Mouse (Mus musculus) forebrain, embryonic 16.5 days (tissue): ENCODE measurements around the gene Gm13272. TPM values are rescaled to one million over a fixed set of nuclear protein-coding genes. Genes with fewer than 3 reads are reported as not detected.
"Not testable (repeated sequence)": the region's sequence is repeated elsewhere in the genome, so short reads cannot be mapped to it uniquely, and the experiment has no call there.

Experiments
- ATAC-seq: fragments of 200-750 bp; cut with Nextera tagmentation; 2 replicates; pipeline ENCODE4 v1.8.0; 2017; ENCODE audit warnings: mild to moderate bottlenecking, moderate library complexity
- H3K27ac ChIP-seq: fragments of 300-500 bp; sonication (generic); 2 replicates; pipeline ENCODE4 v1.5.1; 2014; ENCODE audit warnings: low read length, control low read depth
- H3K27me3 ChIP-seq: fragments of 300-500 bp; sonication (generic); replicated peaks from 2 replicates; pipeline ENCODE4 v1.6.1; 2014; ENCODE audit warnings: low read length; ENCODE audit not compliant: control insufficient read depth, insufficient read depth
- H3K36me3 ChIP-seq: fragments of 300-500 bp; sonication (generic); 2 replicates; pipeline ENCODE4 v1.6.1; 2014; ENCODE audit not compliant: control insufficient read depth, insufficient read depth
- H3K4me1 ChIP-seq: fragments of 300-500 bp; sonication (generic); replicated peaks from 2 replicates; pipeline ENCODE4 v1.6.1; 2014; ENCODE audit warnings: low read length; ENCODE audit not compliant: control insufficient read depth, insufficient read depth
- H3K4me2 ChIP-seq: fragments of 300-500 bp; sonication (generic); 2 replicates; pipeline ENCODE4 v1.6.1; 2014; ENCODE audit warnings: mild to moderate bottlenecking, low read length, control low read depth
- H3K4me3 ChIP-seq: fragments of 300-500 bp; sonication (generic); replicated peaks from 2 replicates; pipeline ENCODE4 v1.5.1; 2014; ENCODE audit warnings: mild to moderate bottlenecking, low read length, control low read depth
- H3K9ac ChIP-seq: fragments of 300-500 bp; sonication (generic); replicated peaks from 2 replicates; pipeline ENCODE4 v1.6.1; 2014; ENCODE audit warnings: low read depth, low read length, control low read depth
- H3K9me3 ChIP-seq: fragments of 300-500 bp; sonication (generic); 2 replicates; pipeline ENCODE4 v1.6.1; 2016; ENCODE audit warnings: low read length; ENCODE audit not compliant: control insufficient read depth
- WGBS: fragments of 180-500 bp; shearing (Covaris S2); extraction: QIAGEN DNeasy Blood & Tissue Kit; methylation state at CpG from one replicate; pipeline ENCODE4 v1.1.7; 2014; 5-methylcytosine and 5-hydroxymethylcytosine counted together
- polyA plus RNA-seq: library from polyadenylated mRNA; unstranded; fragments of >200 nt; fragmentation: Nextera tagmentation; extraction: Ambion mirVana; gene quantifications from 2 replicates; pipeline ENCODE4 v1.2.1, GENCODE M21; 2015

Gm13272 gene
- polyA plus RNA-seq, 1 experiment from 2014 or later = not detected

GRCm38 (mm10) chr4:88780320-88780719 lies 670 bp downstream of the Gm13272 start:
- not testable (repeated sequence) for H3K4me1 ChIP-seq, H3K4me2 ChIP-seq, H3K9ac ChIP-seq, H3K27ac ChIP-seq, ATAC-seq, H3K36me3 ChIP-seq, H3K9me3 ChIP-seq, H3K27me3 ChIP-seq, H3K4me3 ChIP-seq
- WGBS = 52% methylated on average over 14 of the region's 18 CpGs

GRCm38 (mm10) chr4:88781831-88782230 lies 2.2 kb downstream of the Gm13272 start, which contains the start of gene Ifnz:
TSS of gene Ifnz (plus strand) at chr4:88782131.
- not testable (repeated sequence) for H3K27me3 ChIP-seq, H3K36me3 ChIP-seq, ATAC-seq, H3K27ac ChIP-seq, H3K9me3 ChIP-seq, H3K4me3 ChIP-seq, H3K4me1 ChIP-seq, H3K9ac ChIP-seq
- WGBS = 36% methylated on average over 3 of the region's 7 CpGs
- peak within 1 kb of the TSS; percentile 39; the same call in 1 of the 2 replicates for H3K4me2 ChIP-seq

DNA sequence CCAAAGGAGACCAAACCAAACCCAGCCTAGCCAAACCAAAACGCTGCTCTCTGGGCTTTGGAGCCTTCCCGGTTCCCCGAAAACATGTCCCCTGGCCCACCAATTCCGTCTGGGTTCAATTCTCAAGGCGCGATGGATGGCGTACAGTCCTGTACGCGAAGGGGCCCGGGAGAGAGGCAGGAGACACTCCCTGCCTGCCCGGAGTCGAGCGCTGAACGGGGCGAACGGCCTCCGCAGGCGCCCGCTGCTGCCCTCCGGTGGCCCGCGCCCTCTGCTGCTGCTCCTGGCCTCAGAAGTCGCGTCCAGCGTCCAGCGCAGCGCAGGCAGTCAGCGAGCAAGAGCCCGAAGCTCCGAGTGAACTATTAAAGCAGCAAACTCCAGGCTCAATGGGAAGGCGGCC lies 2.7 kb downstream of the Gm13272 start:
- not testable (repeated sequence) for H3K36me3 ChIP-seq, H3K9ac ChIP-seq, H3K27ac ChIP-seq, H3K4me1 ChIP-seq, H3K4me3 ChIP-seq, H3K9me3 ChIP-seq, H3K27me3 ChIP-seq, ATAC-seq
- WGBS = 2% methylated on average over 9 of the region's 31 CpGs
- peak overlapping the region; percentile 39; the same call in 1 of the 2 replicates for H3K4me2 ChIP-seq

DNA sequence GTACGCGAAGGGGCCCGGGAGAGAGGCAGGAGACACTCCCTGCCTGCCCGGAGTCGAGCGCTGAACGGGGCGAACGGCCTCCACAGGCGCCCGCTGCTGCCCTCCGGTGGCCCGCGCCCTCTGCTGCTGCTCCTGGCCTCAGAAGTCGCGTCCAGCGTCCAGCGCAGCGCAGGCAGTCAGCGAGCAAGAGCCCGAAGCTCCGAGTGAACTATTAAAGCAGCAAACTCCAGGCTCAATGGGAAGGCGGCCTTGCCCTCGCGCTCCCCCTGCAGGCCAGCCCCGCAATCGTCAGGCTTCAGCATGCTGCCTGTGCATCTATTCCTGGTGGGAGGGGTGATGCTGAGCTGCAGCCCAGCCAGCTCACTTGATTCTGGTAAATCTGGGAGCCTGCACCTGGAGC lies 5.8 kb downstream of the Gm13272 start, which contains the start of gene Gm13276:
Gene Gm13276 (plus strand): TSS at position 301 of the 400 bp plus-strand sequence.
- H3K4me1 ChIP-seq, H3K4me3 ChIP-seq, H3K27me3 ChIP-seq, H3K4me2 ChIP-seq, H3K27ac ChIP-seq, H3K9me3 ChIP-seq, ATAC-seq, H3K36me3 ChIP-seq, H3K9ac ChIP-seq: not testable (repeated sequence)
- WGBS = no CpG with 5 or more reads among the region's 27 CpGs

- H3K27me3 ChIP-seq, H3K4me3 ChIP-seq, H3K4me2 ChIP-seq, H3K4me1 ChIP-seq, H3K9ac ChIP-seq, H3K36me3 ChIP-seq, ATAC-seq, H3K9me3 ChIP-seq, H3K27ac ChIP-seq: not testable (repeated sequence)
- 0% methylated on average over 1 of the region's 28 CpGs for WGBS
These were observed 8.8 kb downstream of the Gm13272 start, which contains the start of gene Gm13277 for GRCm38 (mm10) chr4:88788402-88788801. TSS of gene Gm13277 (plus strand) at chr4:88788632.

DNA sequence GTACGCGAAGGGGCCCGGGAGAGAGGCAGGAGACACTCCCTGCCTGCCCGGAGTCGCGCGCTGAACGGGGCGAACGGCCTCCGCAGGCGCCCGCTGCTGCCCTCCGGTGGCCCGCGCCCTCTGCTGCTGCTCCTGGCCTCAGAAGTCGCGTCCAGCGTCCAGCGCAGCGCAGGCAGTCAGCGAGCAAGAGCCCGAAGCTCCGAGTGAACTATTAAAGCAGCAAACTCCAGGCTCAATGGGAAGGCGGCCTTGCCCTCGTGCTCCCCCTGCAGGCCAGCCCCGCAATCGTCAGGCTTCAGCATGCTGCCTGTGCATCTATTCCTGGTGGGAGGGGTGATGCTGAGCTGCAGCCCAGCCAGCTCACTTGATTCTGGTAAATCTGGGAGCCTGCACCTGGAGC lies 11.6 kb downstream of the Gm13272 start, which contains the start of gene Gm13278:
Gene Gm13278 (plus strand): TSS at position 301 of the 400 bp plus-strand sequence.
- not testable (repeated sequence) for H3K4me1 ChIP-seq, H3K9me3 ChIP-seq, H3K9ac ChIP-seq, H3K4me3 ChIP-seq, ATAC-seq, H3K27me3 ChIP-seq, H3K27ac ChIP-seq, H3K36me3 ChIP-seq, H3K4me2 ChIP-seq
- no CpG with 5 or more reads among the region's 28 CpGs for WGBS

- H3K27ac ChIP-seq, H3K4me1 ChIP-seq, H3K9me3 ChIP-seq, H3K4me3 ChIP-seq, ATAC-seq, H3K9ac ChIP-seq, H3K4me2 ChIP-seq, H3K36me3 ChIP-seq, H3K27me3 ChIP-seq: not testable (repeated sequence)
- 0% methylated on average over 6 of the region's 52 CpGs for WGBS
These were observed 14.5 kb downstream of the Gm13272 start, which contains the start of gene Gm13275 for GRCm38 (mm10) chr4:88793936-88794675. TSS of gene Gm13275 (plus strand) at chr4:88794487.

DNA sequence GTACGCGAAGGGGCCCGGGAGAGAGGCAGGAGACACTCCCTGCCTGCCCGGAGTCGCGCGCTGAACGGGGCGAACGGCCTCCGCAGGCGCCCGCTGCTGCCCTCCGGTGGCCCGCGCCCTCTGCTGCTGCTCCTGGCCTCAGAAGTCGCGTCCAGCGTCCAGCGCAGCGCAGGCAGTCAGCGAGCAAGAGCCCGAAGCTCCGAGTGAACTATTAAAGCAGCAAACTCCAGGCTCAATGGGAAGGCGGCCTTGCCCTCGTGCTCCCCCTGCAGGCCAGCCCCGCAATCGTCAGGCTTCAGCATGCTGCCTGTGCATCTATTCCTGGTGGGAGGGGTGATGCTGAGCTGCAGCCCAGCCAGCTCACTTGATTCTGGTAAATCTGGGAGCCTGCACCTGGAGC lies 17.4 kb downstream of the Gm13272 start, which contains the start of gene Gm13279:
Gene Gm13279 (plus strand): TSS at position 301 of the 400 bp plus-strand sequence.
- H3K4me1 ChIP-seq, ATAC-seq, H3K9me3 ChIP-seq, H3K27me3 ChIP-seq, H3K4me2 ChIP-seq, H3K4me3 ChIP-seq, H3K9ac ChIP-seq, H3K36me3 ChIP-seq, H3K27ac ChIP-seq: not testable (repeated sequence)
- no CpG with 5 or more reads among the region's 28 CpGs for WGBS

DNA sequence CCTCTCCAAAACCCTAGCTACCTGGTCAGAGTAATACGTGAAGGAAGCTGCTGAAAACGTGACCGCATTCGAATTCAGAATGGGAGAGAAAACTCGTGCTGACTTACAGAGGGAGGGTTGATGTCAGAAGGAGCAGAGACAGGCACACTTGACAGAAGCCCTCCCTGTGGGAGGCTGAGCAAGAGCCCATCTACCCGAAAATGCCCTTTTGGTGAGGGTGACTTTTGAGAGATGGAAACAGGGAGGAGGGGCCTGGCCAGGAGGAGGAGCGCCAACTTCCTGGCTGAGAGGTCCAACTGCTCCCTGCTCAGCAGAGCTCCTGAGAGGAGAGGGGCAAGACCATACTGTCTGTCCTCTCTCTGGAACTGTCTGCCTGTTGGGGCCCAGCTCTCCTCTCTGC lies 19.7 kb downstream of the Gm13272 start, which contains the start of gene Gm13285:
Gene Gm13285 (plus strand): TSS at position 301 of the 400 bp plus-strand sequence.
- not testable (repeated sequence) for H3K4me3 ChIP-seq, H3K36me3 ChIP-seq, H3K9me3 ChIP-seq, H3K27ac ChIP-seq, H3K4me2 ChIP-seq, H3K9ac ChIP-seq, H3K4me1 ChIP-seq, H3K27me3 ChIP-seq, ATAC-seq
- WGBS = 33% methylated on average over 1 of the region's 7 CpGs
